Mouse (Mus musculus): ENCODE results near the gene Dctn2. TPM values are rescaled to one million over a fixed set of nuclear protein-coding genes. Genes with fewer than 3 reads are reported as not detected.
A peak's percentile ranks its signal among the peaks of the same experiment; 100 is the strongest.

Dctn2 gene
- polyA plus RNA-seq, 1 experiment from 2014 or later = 212 TPM

DNA sequence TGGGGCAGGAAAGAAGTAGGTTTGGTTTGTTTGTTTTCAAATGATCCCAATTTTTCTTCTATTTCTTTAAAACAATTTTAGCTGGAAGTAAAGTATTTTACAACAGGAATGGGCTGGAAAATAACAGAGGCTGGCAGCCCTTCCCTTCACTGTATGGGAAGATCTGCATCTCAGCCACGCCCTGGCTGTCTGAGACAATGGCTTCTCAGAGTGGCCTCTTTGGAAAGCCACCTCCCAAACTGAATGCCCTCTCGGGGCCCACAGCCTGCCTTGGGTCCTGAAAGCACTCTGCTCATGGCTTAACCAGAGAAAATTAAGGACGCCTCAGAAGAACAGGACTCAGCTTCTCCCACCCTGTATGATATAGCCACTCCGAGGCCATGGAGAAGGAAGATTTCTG is 3.7 kb downstream of the Dctn2 start:
- Histone ChIP-seq H3K27ac (ENCODE audit: low read length) (no peak overlapping the region), H3K4me1 (ENCODE audit: insufficient read depth, low read length) (peaks cover 10% of the 10 kb centered on the region), H3K27me3 (ENCODE audit: insufficient read depth, low read length) (no peaks in the 10 kb centered on the region), H3K36me3 (ENCODE audit: insufficient read depth, low read length) (peaks cover 21% of the 10 kb centered on the region), H3K4me3 (ENCODE audit: low read length) (no peak overlapping the region), H3K9ac (replicated peaks; ENCODE audit: low read length) (no peak overlapping the region), H3K4me2 (replicated peaks; ENCODE audit: low read depth, low read length) (no peak overlapping the region), H3K9me3 (ENCODE audit: low read length) (no peaks in the 10 kb centered on the region)
- WGBS = 77% methylated on average over 4 of the region's 4 CpGs
- ATAC-seq (ENCODE audit: low FRiP score, low TSS enrichment) = no peak

- no peak overlapping the region for H3K27ac ChIP-seq (ENCODE audit: low read length)
- H3K27me3 ChIP-seq (ENCODE audit: insufficient read depth, low read length) = no peaks in the 10 kb centered on the region
- no peaks in the 10 kb centered on the region for H3K9me3 ChIP-seq (ENCODE audit: low read length)
- peaks cover 45% of the 10 kb centered on the region for H3K36me3 ChIP-seq (ENCODE audit: insufficient read depth, low read length)
- no peak for ATAC-seq (ENCODE audit: low FRiP score, low TSS enrichment)
- no peak overlapping the region for H3K4me3 ChIP-seq (ENCODE audit: low read length)
- no peak overlapping the region for H3K9ac ChIP-seq (replicated peaks; ENCODE audit: low read length)
- H3K4me2 ChIP-seq (replicated peaks; ENCODE audit: low read depth, low read length) = no peak overlapping the region
- 85% methylated on average over 5 of the region's 5 CpGs for WGBS
- H3K4me1 ChIP-seq (ENCODE audit: insufficient read depth, low read length) = peaks cover 4% of the 10 kb centered on the region
Measured at GRCm38 (mm10) chr10:127272371-127272770, 6.2 kb downstream of the Dctn2 start.

- H3K36me3 ChIP-seq (ENCODE audit: insufficient read depth, low read length) = peaks cover 51% of the 10 kb centered on the region
- no peak for ATAC-seq (ENCODE audit: low FRiP score, low TSS enrichment)
Measured at GRCm38 (mm10) chr10:127274261-127275022, 8.3 kb downstream of the Dctn2 start.

GRCm38 (mm10) chr10:127279730-127280129 is 13.6 kb downstream of the Dctn2 start:
- peaks cover 81% of the 10 kb centered on the region for H3K36me3 ChIP-seq (ENCODE audit: insufficient read depth, low read length)
- H3K9me3 ChIP-seq (ENCODE audit: low read length) = no peaks in the 10 kb centered on the region
- 95% methylated on average over 2 of the region's 2 CpGs for WGBS
- no peaks in the 10 kb centered on the region for H3K27me3 ChIP-seq (ENCODE audit: insufficient read depth, low read length)
- no peaks in the 10 kb centered on the region; the same call in 1 of the 2 replicates for H3K4me1 ChIP-seq (ENCODE audit: insufficient read depth, low read length)
- ATAC-seq (ENCODE audit: low FRiP score, low TSS enrichment) = no peak
- no peak overlapping the region for H3K9ac ChIP-seq (replicated peaks; ENCODE audit: low read length)
- H3K4me3 ChIP-seq (ENCODE audit: low read length) = no peak overlapping the region
- H3K27ac ChIP-seq (ENCODE audit: low read length) = no peak overlapping the region
- H3K4me2 ChIP-seq (replicated peaks; ENCODE audit: low read depth, low read length) = no peak overlapping the region

More at GRCm38 (mm10) chr10:127274261-127275022, 8.3 kb downstream of the Dctn2 start:
- Histone ChIP-seq H3K27me3 (ENCODE audit: insufficient read depth, low read length) (no peaks in the 10 kb centered on the region), H3K4me2 (replicated peaks; ENCODE audit: low read depth, low read length) (no peak overlapping the region), H3K9me3 (ENCODE audit: low read length) (no peaks in the 10 kb centered on the region), H3K9ac (replicated peaks; ENCODE audit: low read length) (no peak overlapping the region), H3K4me1 (ENCODE audit: insufficient read depth, low read length) (no peaks in the 10 kb centered on the region; the same call in 1 of the 2 replicates), H3K27ac (ENCODE audit: low read length) (no peak overlapping the region), H3K4me3 (ENCODE audit: low read length) (no peak overlapping the region)
- WGBS = 88% methylated on average over 11 of the region's 11 CpGs

GRCm38 (mm10) chr10:127281316-127281715 is 15.1 kb downstream of the Dctn2 start:
- 82% methylated on average over 8 of the region's 8 CpGs for WGBS

GRCm38 (mm10) chr10:127282620-127283215 is 16.6 kb downstream of the Dctn2 start:
- Histone ChIP-seq H3K4me1 (ENCODE audit: insufficient read depth, low read length) (peaks cover 23% of the 10 kb centered on the region), H3K9me3 (ENCODE audit: low read length) (no peaks in the 10 kb centered on the region), H3K9ac (replicated peaks; ENCODE audit: low read length) (no peak overlapping the region), H3K27me3 (ENCODE audit: insufficient read depth, low read length) (no peaks in the 10 kb centered on the region), H3K4me2 (replicated peaks; ENCODE audit: low read depth, low read length) (no peak overlapping the region), H3K27ac (ENCODE audit: low read length) (no peak overlapping the region), H3K4me3 (ENCODE audit: low read length) (no peak overlapping the region), H3K36me3 (ENCODE audit: insufficient read depth, low read length) (peaks cover 74% of the 10 kb centered on the region)
- 80% methylated on average over 13 of the region's 13 CpGs for WGBS
- no peak for ATAC-seq (ENCODE audit: low FRiP score, low TSS enrichment)

More at GRCm38 (mm10) chr10:127281316-127281715, 15.1 kb downstream of the Dctn2 start:
- Histone ChIP-seq H3K36me3 (ENCODE audit: insufficient read depth, low read length) (peaks cover 81% of the 10 kb centered on the region), H3K4me1 (ENCODE audit: insufficient read depth, low read length) (peaks cover 9% of the 10 kb centered on the region), H3K27me3 (ENCODE audit: insufficient read depth, low read length) (no peaks in the 10 kb centered on the region), H3K4me2 (replicated peaks; ENCODE audit: low read depth, low read length) (no peak overlapping the region), H3K27ac (ENCODE audit: low read length) (no peak overlapping the region), H3K9ac (replicated peaks; ENCODE audit: low read length) (no peak overlapping the region), H3K4me3 (ENCODE audit: low read length) (no peak overlapping the region), H3K9me3 (ENCODE audit: low read length) (no peaks in the 10 kb centered on the region)
- no peak for ATAC-seq (ENCODE audit: low FRiP score, low TSS enrichment)

DNA sequence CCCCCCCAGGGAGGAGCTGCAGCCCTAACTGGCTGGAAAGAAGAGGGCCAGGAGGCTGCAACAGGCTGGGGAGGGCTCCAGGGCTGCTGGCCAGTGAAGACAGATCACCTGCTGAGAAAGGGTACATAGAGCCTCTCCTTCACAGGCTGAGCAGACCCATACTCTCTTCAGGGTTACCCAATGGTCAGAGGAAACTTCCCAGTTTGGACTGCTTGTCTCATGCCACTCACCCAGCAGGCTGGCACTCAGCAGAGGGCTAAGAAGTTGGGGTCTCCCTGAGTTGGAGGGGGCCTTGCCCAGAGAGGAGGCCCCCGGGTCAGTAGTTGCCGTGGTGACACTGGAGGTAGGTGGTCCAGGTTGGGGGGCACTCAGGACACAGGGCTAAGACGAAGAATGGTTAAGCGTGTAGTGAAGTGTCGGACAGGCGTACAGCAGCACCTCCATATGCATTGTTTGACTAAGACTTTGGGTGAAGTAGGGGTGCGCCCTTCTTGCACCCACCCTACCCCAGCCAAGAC is 18.0 kb downstream of the Dctn2 start:
- Histone ChIP-seq H3K9me3 (ENCODE audit: low read length) (no peaks in the 10 kb centered on the region), H3K36me3 (ENCODE audit: insufficient read depth, low read length) (peaks cover 68% of the 10 kb centered on the region), H3K9ac (replicated peaks; ENCODE audit: low read length) (no peak overlapping the region), H3K27ac (ENCODE audit: low read length) (no peak overlapping the region), H3K4me2 (replicated peaks; ENCODE audit: low read depth, low read length) (no peak overlapping the region), H3K4me1 (ENCODE audit: insufficient read depth, low read length) (peaks cover 27% of the 10 kb centered on the region), H3K27me3 (ENCODE audit: insufficient read depth, low read length) (no peaks in the 10 kb centered on the region), H3K4me3 (ENCODE audit: low read length) (no peak overlapping the region)
- WGBS = 93% methylated on average over 7 of the region's 7 CpGs
- ATAC-seq (ENCODE audit: low FRiP score, low TSS enrichment) = no peak

GRCm38 (mm10) chr10:127284724-127285500 is 18.7 kb downstream of the Dctn2 start:
- 75% methylated on average over 11 of the region's 11 CpGs for WGBS
- Histone ChIP-seq H3K9ac (replicated peaks; ENCODE audit: low read length) (peak overlapping the region; percentile 14; the same call in 1 of the 2 replicates), H3K36me3 (ENCODE audit: insufficient read depth, low read length) (peaks cover 61% of the 10 kb centered on the region)

DNA sequence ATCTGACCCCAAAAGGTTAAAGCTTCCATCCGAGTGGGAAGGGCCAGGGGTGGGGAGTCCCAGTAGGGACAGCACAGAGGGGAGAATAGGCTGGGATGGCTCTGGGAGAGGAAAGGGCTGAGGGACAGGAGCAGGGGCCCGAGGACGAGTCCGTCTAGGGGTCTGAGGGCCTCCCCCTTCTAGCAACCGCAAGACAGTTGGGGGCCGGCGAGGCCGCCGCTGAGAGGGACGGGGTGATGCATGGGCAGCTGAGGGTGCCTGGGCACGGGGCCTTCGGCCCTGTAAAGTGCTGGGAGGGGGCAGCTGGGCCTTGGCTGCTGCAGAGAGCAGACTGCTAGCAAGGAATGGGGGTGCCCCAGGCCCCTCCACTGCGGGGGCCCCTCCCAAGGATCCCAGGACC is 19.5 kb downstream of the Dctn2 start:
- Histone ChIP-seq H3K4me2 (replicated peaks; ENCODE audit: low read depth, low read length) (no peak overlapping the region), H3K36me3 (ENCODE audit: insufficient read depth, low read length) (peaks cover 55% of the 10 kb centered on the region)
- no peak for ATAC-seq (ENCODE audit: low FRiP score, low TSS enrichment)

More at GRCm38 (mm10) chr10:127284724-127285500, 18.7 kb downstream of the Dctn2 start:
- Histone ChIP-seq H3K9me3 (ENCODE audit: low read length) (no peaks in the 10 kb centered on the region), H3K27me3 (ENCODE audit: insufficient read depth, low read length) (no peaks in the 10 kb centered on the region), H3K4me3 (ENCODE audit: low read length) (no peak overlapping the region), H3K27ac (ENCODE audit: low read length) (no peak overlapping the region), H3K4me2 (replicated peaks; ENCODE audit: low read depth, low read length) (no peak overlapping the region), H3K4me1 (ENCODE audit: insufficient read depth, low read length) (peaks cover 35% of the 10 kb centered on the region)
- ATAC-seq (ENCODE audit: low FRiP score, low TSS enrichment) = no peak

More for the DNA sequence above, 19.5 kb downstream of the Dctn2 start:
- Histone ChIP-seq H3K4me3 (ENCODE audit: low read length) (no peak overlapping the region), H3K27ac (ENCODE audit: low read length) (no peak overlapping the region), H3K9me3 (ENCODE audit: low read length) (no peaks in the 10 kb centered on the region), H3K27me3 (ENCODE audit: insufficient read depth, low read length) (no peaks in the 10 kb centered on the region), H3K9ac (replicated peaks; ENCODE audit: low read length) (peak overlapping the region; percentile 14; the same call in 1 of the 2 replicates), H3K4me1 (ENCODE audit: insufficient read depth, low read length) (peaks cover 36% of the 10 kb centered on the region)
- WGBS = 77% methylated on average over 13 of the region's 13 CpGs

All from kidney, embryonic 16.5 days (tissue).